Mouse (Mus musculus) mouse trophoblast stem cell (cell line): ENCODE measurements around the gene Zswim5.
"Not testable (repeated sequence)": the region's sequence is repeated elsewhere in the genome, so short reads cannot be mapped to it uniquely, and the experiment has no call there.

ENCODE experiments used
- in situ Hi-C, 2 experiments: fragments of 300-500 bp; cut with MseI, MboI; formaldehyde crosslinking; loops; 2 replicates in 1 of 2; 3 replicates in 1 of 2; pipeline ENCODE4 v1.15.1; 2025

The Zswim5 gene

GRCm38 (mm10) chr4:116876995-116877728, at the start of gene Zswim5:
Zswim5 (plus strand) TSS chr4:116877376.
- in situ Hi-C loops: no loop called here

DNA sequence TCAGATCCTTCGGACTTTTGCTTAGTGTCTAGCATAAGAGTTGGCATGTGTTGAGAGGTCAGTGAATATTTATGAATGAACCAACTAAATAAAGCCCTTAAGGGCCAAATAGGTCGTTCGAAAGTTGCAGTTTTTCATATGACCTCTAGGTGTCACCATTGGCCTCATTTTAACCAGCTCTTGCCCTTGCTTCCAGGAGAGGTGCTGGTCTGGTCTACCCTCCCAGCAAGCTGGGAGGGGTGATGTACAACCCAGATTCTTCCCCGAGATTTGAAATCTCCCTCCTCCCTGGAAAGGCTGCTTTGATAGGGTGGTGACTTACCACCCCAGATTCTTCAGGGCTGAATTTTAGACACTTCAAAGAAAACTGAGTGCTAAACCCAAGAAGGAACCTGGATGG, 49.4 kb upstream of the Zswim5 start:
- in situ Hi-C loops: loop anchor here in 1 of 2 experiments (5.0 kb wide), 1 partner anchor 164 kb away; the partner anchor contains the start of gene Urod

DNA sequence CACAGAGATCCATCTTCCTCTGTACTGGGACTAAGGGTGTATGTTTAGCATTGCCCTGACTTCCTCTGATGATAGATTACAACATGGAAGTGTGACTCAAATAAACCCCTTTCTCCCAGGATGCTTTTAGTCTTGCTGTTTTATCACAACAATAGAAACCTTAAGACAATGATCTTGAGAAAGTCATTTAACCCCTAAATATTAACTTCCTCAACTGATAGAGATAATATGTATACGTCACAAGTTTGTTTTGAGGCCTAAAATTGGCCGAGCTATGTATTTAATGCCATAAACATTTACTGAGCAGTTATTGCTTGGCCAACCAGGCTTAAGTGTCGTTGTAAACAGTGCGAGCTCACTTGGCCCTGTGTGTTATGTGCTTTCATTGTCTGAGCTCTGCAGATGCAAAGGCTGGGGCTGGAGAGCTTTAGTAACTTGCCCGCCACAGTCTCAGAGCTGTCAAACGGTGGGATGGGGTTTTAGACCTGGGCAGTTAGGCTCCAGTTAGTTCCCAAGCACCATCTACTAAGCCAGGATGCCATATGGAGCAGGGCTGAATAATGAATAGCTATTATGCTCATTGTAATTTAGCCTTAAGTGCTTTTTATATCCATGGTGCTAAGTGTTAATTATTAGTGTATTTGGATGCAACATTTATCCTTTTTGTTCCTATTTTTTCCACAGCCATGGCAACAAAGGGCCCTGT, 47.7 kb upstream of the Zswim5 start:
- in situ Hi-C loops: loop anchor here (5.0 to 10.0 kb wide), 2 partner anchors 145 to 163 kb away; partner anchors contain the start of gene Urod (in 2 of the 2)

DNA sequence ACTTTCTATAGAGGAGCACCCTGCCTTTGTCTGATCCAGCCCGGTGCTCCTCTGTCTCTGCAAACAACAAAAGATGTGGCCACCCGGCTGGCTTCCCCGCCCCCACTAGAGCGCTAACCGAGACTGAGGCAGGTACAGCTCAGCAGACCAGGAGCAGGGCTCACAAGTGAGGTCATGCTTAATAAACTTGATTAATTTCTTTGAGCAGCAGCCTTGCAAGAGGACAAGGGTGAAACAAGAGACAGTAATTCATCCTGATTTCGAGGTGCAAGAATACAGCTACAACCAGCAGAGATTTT, 47.2 kb upstream of the Zswim5 start:
- in situ Hi-C loops: loop anchor here (5.0 to 10.0 kb wide), 2 partner anchors 145 to 162 kb away; partner anchors contain the start of gene Urod (in 1 of the 2)

DNA sequence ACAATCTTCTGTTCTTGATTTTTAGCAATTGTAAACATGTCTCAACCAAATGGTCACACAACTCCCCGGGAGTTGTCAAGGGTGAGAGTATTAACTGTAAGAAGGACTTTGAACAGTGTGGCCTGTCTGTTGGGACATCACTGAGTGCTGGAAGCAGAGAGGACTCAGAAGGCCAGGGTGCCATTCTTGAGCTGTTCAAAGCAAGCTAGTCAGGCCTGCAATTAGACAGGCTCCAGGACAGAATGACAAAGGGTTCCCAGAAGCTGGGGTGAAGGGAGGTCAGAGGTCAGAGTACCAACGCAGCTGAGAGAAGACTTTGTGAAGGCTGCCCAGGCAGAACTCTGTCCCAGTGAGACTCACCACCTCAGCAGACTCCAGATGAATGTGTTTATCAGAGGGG, 38.2 kb upstream of the Zswim5 start:
- in situ Hi-C loops: loop anchor here in 1 of 2 experiments (10.0 kb wide), 1 partner anchor 136 kb away; no protein-coding TSS in a partner anchor

GRCm38 (mm10) chr4:116840096-116840495, 37.1 kb upstream of the Zswim5 start:
- in situ Hi-C loops: not testable (repeated sequence)

DNA sequence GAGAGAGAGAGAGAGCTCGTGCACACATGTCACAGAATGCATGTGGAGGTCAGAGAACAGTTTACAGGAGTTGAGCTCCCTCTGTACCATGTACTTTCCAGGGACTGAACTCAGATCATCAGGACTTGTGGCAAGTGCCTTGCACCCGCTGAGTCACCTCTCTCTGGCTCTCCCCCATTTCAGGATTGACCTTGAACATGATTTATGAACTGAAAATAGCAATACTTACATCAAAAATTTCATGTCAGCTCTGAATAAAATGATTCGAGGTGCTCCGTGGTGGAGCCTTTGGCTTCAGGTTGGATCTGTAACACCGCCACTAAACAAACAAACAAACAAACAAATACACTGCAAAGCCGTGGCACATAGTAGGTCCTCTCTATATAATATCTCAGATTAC, 36.3 kb upstream of the Zswim5 start:
- in situ Hi-C loops: no loop called here

- in situ Hi-C loops: no loop called here
Observed at GRCm38 (mm10) chr4:116844324-116844723, 32.9 kb upstream of the Zswim5 start.

DNA sequence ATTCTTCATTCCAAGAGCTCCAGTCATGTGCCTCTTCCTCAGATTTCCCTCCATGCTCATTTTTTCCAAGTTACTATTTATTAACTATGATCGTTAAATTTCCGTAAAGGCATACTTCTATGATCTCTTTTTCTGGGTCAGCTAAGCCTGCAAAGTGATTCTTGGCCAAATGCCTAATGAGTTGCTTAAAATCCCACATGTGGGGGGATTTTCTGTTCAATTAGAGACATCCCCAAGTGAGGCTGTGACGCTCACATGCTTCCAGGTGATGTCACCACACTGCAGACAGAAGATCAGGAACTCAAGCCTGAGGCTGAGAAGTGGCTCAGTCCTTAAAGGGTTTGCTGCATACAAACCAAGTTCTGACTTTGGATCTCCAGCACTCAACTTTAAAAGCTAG, 27.3 kb upstream of the Zswim5 start:
- in situ Hi-C loops: no loop called here

- in situ Hi-C loops: no loop called here
Observed at GRCm38 (mm10) chr4:116854286-116854685, 22.9 kb upstream of the Zswim5 start.

DNA sequence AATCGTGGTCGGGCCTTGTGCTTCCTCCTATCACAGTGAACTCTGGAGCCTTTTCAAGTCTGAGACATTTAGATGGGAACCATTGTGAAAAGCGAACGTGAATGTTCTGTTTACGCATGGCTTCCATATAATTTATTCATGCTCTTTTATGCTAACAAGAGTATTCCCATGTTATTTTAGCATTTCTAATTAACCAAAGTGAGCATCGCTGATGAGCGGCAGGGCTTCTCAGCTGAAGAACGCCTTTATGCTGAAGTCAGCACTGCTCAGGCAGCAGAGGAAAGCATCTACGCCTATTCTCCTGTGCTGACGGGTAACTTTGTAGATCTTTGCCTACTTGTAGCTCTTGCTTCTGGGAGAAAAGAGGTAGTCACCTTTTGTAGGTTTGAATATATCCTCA, 20.0 kb upstream of the Zswim5 start:
- in situ Hi-C loops: no loop called here

GRCm38 (mm10) chr4:116859711-116860110, 17.5 kb upstream of the Zswim5 start:
- in situ Hi-C loops: no loop called here

DNA sequence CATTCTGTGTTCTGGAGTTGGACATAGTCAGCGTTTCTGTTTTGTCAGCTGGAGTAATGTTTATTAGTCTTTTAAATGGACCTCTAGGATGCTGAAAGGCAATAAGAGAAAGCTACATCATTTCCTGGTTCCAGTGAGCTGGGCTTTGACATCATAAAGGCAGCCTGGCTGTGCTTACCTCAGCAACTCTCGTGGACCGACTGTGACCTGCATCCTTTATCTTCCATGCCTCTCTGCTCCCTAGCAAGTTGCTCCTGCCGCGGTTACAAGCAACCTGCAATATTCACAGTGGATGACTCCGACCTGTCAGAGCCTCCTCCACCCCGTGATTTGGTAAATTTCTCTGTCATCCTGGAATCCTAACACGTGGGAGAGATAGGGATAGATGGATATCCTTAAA, 15.2 kb upstream of the Zswim5 start:
- in situ Hi-C loops: no loop called here

DNA sequence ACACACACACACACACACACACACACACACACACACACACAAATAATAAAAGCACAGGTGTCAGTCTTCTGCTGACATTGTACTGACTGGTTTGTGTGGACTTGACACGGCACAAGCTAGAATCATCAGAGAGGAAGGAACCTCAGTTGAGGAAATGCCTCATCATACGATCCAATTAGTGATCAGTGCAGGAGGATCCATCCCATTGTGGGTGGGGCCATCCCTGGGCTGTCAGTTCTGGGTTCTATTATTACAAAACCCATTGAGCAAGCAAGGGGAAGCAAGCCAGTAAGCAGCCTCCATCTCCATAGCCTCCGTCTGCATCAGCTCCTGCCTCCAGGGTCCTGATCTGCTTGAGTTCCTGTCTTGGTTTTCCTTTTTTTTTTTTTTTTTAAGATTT, 7.3 kb upstream of the Zswim5 start:
- in situ Hi-C loops: no loop called here

GRCm38 (mm10) chr4:116874595-116874994, 2.6 kb upstream of the Zswim5 start:
- in situ Hi-C loops: no loop called here

- in situ Hi-C loops: no loop called here
Observed at GRCm38 (mm10) chr4:116876630-116876994, 564 bp upstream of the Zswim5 start.

DNA sequence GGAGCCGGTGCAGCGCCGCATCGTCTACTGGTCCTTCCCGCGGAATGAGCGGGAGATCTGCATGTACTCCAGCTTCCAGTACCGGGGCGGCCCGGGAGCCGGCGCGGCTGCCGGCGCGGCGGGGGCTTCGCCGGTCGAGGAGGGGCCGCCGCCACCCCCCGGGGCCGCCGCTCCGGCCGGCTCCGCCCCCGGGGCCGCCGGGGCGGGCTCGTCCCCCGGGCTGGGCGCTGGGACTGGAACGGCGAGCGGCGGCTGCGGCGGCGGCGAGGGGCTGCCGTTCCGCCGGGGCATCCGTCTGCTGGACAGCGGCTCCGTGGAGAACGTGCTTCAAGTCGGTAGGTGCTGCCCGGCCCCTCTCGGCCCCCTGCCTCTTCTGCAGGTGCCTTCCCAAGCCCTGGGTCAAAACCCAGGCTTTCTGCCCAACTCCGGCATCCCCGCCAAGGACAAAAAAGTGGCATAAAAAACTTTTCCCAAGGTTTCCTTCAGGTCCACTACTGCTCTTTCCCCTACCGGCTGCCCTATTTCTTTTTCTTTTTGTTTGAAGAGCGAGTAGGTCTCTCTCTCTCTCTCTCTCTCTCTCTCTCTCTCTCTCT, 649 bp downstream of the Zswim5 start:
- in situ Hi-C loops: no loop called here

GRCm38 (mm10) chr4:116878491-116878890, 1.3 kb downstream of the Zswim5 start:
- in situ Hi-C loops: no loop called here

- in situ Hi-C loops: no loop called here
Observed at GRCm38 (mm10) chr4:116882679-116883078, 5.5 kb downstream of the Zswim5 start.

GRCm38 (mm10) chr4:116894200-116895080, 17.3 kb downstream of the Zswim5 start:
- in situ Hi-C loops: no loop called here

- in situ Hi-C loops: no loop called here
Observed at GRCm38 (mm10) chr4:116910489-116911181, 33.5 kb downstream of the Zswim5 start.
